Mouse (Mus musculus) retina, postnatal 1 day (tissue): ENCODE data around the gene Nek8.
"Not testable (repeated sequence)": the region's sequence is repeated elsewhere in the genome, so short reads cannot be mapped to it uniquely, and the experiment has no call there.

Source experiments
- DNase-seq: peaks from one replicate; pipeline ENCODE4 v3.0.0-alpha.2; 2012

The Nek8 gene

DNA sequence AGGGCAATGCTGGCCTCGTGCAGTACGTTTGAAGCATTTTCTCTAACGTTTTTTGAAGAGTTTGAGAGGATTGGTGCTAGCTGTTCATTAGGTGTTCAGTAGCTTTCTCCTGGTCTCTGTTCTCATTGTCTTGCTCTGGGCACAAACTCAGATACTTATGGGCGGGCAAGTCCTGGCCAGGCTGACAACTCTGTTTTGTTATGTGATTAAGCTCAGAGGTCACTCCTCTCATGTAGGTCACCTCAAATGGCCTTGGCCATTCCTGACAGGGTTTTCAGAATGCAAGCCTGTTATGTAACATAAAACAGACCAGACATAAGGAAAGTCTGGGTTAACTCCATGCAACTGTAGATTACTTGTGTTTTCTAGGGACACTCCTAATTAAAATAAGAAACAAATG lies 38.9 kb downstream of the Nek8 start:
- DNase-seq = no peak

DNA sequence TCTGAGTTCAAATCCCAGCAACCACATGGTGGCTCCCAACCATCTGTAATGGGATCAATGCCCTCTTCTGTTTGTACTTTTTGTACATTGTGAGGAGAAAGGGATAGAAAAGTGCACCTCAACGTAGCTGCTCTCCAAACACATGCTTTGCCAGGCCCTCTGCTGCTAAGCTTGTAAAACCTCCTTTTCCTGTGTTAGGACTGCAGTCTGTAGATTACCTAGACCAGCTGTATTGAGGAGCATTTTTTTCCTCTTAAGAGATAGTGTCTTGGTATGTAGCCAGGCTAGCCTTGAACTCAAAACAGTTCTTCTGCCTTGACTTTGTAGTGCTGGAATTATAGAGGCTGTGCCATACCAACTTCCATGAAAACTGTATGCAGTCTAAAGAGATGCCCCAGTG lies 40.3 kb downstream of the Nek8 start:
- DNase-seq = no peak

DNA sequence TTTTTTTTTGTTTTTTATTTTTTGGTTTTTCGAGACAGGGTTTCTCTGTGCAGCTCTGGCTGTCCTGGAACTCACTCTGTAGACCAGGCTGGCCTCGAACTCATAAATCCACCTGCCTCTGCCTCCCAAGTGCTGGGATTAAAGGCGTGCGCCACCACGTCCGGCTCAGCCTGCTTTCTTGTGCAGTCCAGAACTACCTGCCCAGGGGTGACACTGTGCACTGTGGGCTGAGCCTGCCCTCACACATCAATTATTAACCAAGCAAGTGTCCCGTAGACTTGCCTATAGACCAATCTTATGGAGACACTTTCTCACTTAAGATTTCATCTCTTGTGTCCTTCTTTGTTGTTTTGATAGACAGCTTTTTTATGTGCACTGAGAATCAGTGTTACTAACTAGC lies 41.2 kb downstream of the Nek8 start:
- DNase-seq = not testable (repeated sequence)

DNA sequence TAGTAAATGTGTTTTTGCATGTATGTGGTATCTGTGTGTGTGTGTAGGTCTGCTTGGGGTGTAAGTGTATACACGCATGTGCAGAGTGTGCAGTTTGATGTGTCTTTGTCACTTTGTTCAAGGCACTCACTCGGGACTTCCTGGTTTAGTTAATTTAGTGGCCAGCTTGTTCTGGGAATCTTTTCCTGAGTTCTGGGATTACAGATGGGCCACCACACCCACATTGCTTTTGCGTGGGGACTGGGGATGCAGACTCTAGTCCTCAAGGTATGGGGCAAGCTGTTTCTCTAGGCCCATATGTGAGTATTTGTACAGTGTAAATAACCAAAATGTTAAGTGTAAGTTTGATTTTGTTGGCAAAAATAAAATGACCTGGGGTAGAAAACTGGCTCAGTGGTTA lies 42.1 kb downstream of the Nek8 start:
- no peak for DNase-seq

DNA sequence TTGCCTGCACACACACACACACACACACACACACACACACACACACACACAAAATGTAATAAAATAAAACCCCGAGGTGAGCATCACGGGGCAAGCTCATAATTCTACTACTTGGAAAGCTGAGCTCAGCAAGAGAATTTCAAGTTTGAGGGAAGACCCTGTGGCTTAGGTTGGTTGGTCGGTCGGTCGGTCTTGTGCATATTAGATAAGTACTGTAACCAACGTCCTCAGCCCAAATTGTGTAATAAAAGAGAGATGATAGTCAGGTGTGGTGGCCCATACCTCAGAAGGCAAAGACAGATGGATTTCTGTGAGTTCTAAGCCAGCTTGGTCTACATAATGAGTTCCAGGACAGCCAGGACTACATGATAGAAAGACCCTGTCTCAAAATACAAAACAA lies 42.6 kb downstream of the Nek8 start:
- no peak for DNase-seq

DNA sequence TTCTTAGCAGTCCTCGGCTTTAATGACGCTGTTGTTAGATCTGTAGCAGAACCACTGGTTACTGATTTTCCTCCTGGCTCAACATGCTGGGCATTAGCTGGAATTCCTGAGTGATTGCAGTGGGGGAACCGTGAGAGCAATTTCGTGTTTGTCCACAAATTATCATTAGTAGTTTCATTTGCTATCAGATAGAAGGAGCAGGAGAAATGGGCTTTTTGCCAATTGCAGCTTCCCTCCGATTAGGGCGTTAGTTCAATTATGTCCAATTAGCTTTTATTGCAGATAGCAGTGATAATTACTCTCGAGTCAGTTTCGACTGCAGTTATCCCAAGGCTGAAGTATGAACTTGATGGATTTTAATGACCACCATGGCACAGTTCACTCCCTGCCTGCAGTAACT lies 47.0 kb downstream of the Nek8 start:
- peak; percentile 79 for DNase-seq

DNA sequence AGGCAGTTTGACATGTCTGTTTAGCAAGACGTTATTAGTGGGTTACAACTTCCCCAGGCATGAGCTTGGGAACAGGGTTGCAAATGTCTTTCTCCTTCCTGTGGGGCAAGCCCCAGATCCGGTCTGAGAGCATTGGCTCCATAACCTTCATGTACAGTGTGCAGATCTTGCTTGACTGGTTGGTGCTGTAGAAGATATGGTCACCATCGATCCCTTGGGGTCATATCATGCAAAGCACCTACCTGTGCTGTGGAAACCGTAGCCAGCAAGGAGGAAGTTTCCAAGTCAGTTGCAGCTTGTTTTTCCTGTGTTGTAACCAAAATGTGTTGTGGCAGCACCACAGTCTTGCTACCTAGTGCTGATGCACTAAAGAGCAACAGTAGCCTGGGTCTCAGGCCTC lies 49.7 kb downstream of the Nek8 start:
- DNase-seq = no peak

DNA sequence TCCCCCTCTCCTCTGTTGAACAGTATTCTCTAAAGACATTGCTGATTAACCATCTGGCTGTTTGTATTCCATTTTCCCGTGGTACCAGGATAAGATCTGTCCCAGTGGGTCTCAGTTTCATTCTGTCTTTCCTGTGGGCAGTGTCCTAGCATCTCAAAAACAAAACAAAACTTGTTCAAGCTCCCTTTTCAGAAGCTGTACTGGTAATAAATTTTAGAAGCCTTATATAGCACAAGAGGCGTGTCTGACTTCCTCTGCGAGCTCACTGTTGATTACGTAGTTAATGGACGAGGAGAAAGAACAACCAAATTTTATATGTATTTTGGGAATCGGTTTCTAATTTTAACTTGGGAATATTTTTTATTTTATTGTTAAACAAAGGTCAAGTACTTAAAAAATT lies 50.8 kb downstream of the Nek8 start:
- DNase-seq = no peak

DNA sequence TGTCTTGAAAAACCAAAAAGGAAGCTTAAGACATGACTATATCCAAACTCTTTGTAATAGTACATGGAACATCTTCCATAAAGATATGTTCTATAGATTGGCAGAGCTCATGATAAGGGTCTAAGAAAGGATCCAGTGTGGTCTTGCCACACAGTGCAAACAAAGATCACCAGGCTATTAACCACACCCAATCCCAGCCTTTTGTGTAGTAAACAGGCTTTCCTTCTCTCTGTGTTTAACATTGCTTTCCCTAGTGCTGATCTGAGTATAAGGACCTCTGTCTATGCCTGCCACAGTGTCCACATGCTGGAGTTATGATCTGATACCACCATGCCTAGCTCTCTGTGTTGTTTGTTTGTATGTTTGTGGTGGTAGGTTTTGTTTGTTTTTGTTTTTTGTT lies 52.7 kb downstream of the Nek8 start:
- DNase-seq = no peak

DNA sequence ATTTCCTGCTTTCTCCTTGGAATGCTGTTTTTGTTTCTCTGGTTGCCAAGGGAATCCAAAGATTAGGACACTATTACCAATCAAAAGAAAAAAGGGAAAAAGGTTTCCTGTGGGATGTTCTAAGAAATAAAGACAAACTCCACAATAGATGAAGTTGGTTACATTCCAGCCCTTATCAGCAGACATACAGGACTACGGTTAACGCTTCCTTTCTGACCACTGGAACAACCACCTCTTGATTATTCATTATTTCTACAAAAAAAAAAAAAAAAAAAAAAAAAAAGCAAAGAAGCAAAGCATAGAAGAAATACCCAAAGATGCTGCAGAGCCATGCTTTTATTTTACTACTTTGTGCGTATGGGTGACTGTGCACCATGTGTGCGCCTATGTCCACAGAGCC lies 53.7 kb downstream of the Nek8 start:
- DNase-seq = no peak

DNA sequence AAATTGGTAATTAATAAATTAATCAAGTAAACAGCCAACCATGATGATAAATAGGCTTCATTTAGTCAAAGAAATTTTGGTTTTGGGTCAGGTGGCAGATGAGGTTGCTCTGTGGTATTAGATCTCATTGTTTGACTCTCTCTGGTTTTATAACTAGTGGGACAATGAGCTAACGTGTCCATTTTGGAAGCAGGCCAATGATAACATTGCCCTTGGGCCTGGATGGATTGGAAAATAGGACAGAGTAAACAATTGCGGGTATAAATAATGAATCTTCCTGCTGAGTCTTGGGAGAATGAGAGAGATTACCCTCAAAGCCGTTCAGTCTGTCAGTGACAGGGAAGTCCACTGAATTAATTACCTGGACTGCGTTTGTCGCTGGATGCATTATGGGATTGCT lies 55.3 kb downstream of the Nek8 start:
- peak; percentile 83 for DNase-seq

DNA sequence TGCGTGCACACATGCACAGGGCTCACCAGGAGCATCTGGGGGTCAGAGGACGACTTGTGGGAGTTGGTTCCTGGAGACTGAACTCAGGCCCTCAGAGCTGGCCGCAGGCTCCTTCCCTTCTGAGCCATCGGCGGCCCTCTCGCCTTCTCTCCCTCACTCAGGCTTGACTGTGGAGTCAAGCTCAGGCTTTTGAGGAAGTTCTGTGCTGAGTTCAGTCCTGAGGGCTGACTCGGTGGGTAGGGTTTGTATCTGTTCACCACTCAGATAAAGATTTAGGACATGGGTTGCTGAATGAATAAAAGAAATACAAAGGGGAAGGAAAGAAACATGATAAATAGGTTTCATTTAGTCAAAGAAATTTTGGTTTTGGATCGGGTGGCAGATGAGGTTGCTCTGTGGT lies 56.6 kb downstream of the Nek8 start:
- DNase-seq = no peak

DNA sequence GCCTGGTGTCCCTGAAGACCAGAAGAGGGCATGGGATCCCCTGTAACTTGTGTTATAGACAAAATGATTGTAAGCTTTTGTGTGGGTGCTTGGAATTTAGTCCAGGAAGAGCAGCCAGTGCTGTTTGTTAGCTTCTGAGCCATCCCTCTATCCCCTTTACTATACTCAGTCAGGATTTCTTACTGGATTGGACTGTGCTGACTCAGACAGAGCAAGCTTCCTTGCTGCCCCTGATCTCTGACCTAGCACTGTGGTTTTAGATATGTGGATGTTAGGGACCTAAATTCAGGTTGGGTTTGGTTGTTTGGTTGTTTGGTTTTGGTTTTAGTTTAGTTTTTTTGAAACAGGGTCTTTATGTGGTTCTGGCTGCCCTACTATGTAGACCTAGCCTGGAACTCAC lies 58.0 kb downstream of the Nek8 start:
- no peak for DNase-seq

DNA sequence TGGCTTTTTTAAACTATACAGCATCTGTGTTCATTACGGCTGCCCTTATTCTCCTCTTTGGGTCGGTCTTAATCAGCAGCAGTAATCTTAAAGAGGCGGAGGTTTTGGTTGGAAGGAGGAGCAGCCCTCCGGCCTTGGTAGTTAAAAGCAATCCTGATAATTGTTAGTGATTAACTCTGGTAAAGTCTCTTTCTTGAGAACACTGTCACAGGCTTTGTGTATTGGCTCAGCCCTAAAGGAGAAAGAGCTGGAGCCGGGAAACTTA lies 60.4 kb downstream of the Nek8 start:
- DNase-seq = peak; percentile 16
